Mouse (Mus musculus) G1E (cell line): ENCODE measurements at regions not wholly inside any gene's neighbourhood (a gene's known extent, or its start where the extent isn't known, plus 50 kb on each side); places are given as distances from the start of the nearest gene placed in this dataset.

ENCODE experiments used
- ATAC-seq: 2 replicates; pipeline ENCODE4 v1.8.0; 2016; ENCODE audit warnings: mild to moderate bottlenecking; ENCODE audit not compliant: insufficient number of reproducible peaks, poor library complexity, low FRiP score, severe bottlenecking; ENCODE audit errors: extremely low read depth
- DNase-seq: peaks from one replicate; pipeline ENCODE4 v3.0.0; 2012; ENCODE audit warnings: low spot score
- H3K27me3 ChIP-seq: 2 replicates; pipeline ENCODE4 v1.6.1; 2012; ENCODE audit warnings: mild to moderate bottlenecking, low read length, inconsistent platforms; ENCODE audit not compliant: insufficient read depth
- H3K36me3 ChIP-seq: replicated peaks from 2 replicates; pipeline ENCODE3; 2012; ENCODE audit warnings: mild to moderate bottlenecking, inconsistent platforms
- H3K4me1 ChIP-seq: 2 replicates; pipeline ENCODE4 v1.6.1; 2012; ENCODE audit warnings: low read depth, low read length, inconsistent platforms, mixed read lengths; ENCODE audit not compliant: insufficient read depth
- H3K4me3 ChIP-seq: 2 replicates; pipeline ENCODE4 v1.5.1; 2012; ENCODE audit warnings: low read depth, mild to moderate bottlenecking, inconsistent platforms, low read length, moderate library complexity, mixed read lengths
- H3K9me3 ChIP-seq: replicated peaks from 2 replicates; pipeline ENCODE4 v1.6.1; 2012; ENCODE audit warnings: inconsistent platforms
- CTCF ChIP-seq: IDR thresholded peaks from 2 replicates; pipeline ENCODE4 v1.5.1; 2012; ENCODE audit warnings: low read depth, low read length, inconsistent platforms, mixed read lengths
- GATA1 ChIP-seq: IDR thresholded peaks from 2 replicates; pipeline ENCODE4 v1.6.1; 2012; ENCODE audit warnings: borderline replicate concordance, low read length, inconsistent platforms, mixed read lengths
- GATA2 ChIP-seq: IDR thresholded peaks from 2 replicates; pipeline ENCODE4 v1.6.1; 2012; ENCODE audit warnings: low read depth, low read length, inconsistent platforms, borderline replicate concordance
- POLR2AphosphoS5 ChIP-seq: IDR thresholded peaks from 2 replicates; pipeline ENCODE4 v1.6.1; 2012; ENCODE audit warnings: low read depth, low read length, inconsistent platforms; ENCODE audit not compliant: insufficient replicate concordance
- TAL1 ChIP-seq: conservative IDR thresholded peaks from 2 replicates; pipeline ENCODE4 v1.6.1; 2012; ENCODE audit warnings: low read depth, low read length, inconsistent platforms, mixed read lengths

DNA sequence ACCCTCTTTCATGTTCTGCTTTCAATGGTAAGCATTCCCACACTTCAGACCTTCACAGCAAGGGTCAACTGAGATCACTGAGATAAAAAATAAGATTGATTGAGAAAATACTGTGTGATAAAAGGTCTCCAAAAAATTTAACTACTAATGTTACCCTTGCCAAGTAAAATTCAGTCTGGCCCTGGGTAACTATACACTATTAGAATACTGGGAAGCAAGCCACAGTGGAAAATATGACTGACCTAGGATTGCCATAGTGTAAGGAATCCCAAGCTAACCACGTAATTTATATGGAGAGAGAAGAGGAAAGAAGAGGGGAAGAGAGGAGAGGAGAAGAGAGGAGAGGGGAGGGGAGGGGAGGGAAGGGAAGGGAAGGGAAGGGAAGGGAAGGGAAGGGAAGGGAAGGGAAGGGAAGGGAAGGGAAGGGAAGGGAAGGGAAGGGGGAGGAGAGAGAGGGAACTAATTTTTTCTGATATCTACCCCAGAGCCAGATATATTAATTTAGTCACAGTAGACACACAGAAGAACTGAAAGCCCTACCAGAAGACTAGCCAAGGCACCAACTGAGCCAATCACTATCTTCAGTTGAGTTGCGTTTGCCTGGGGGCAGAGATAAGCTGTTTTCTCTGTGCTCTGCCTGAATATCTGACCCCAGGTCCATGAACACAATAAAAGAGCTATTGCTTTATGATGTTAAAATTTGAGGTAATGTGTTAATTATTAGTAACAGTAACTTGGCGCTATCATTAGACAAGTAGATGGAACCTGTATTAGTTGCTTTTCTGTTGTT is 97.3 kb upstream of the Ifne start:
- H3K27me3 ChIP-seq: no peaks in the 10 kb centered on the region
- TF ChIP-seq CTCF: no peak
- TF ChIP-seq POLR2AphosphoS5: no peak
- TF ChIP-seq TAL1: no peak
- TF ChIP-seq GATA2: no peak
- no peak for TF ChIP-seq GATA1
- no peak for DNase-seq
- no peak overlapping the region for H3K4me3 ChIP-seq
- no peaks in the 10 kb centered on the region for H3K4me1 ChIP-seq
- H3K36me3 ChIP-seq: no peaks in the 10 kb centered on the region
- ATAC-seq: no peak
- H3K9me3 ChIP-seq: peaks cover 12% of the 10 kb centered on the region; the same call in 1 of the 2 replicates

DNA sequence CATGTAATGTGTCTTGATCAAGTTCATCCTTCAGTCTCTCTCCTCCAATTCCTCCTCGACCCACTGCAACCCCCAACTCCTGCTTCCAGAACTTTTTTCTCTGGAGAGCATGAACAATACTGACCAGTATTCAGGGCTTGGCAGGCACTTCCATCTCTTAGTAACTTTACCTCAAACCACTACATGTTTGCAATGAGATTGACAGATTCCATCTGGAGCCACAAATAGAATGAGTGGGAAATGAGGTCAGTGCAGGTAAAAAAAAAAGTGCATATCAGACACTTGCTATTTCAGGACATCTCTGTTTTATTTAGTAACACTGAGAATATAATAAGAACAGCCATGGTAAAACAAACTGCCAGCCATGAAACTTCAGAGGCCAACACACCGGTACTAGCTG is 94.5 kb upstream of the Ifne start:
- Histone ChIP-seq H3K4me3 (no peak overlapping the region), H3K36me3 (no peaks in the 10 kb centered on the region), H3K9me3 (peaks cover 12% of the 10 kb centered on the region; the same call in 1 of the 2 replicates), H3K4me1 (no peaks in the 10 kb centered on the region), H3K27me3 (no peaks in the 10 kb centered on the region)
- DNase-seq (no peak), ATAC-seq (no peak)
- TF ChIP-seq POLR2AphosphoS5 (no peak), GATA1 (no peak), TAL1 (no peak), GATA2 (no peak), CTCF (no peak)

DNA sequence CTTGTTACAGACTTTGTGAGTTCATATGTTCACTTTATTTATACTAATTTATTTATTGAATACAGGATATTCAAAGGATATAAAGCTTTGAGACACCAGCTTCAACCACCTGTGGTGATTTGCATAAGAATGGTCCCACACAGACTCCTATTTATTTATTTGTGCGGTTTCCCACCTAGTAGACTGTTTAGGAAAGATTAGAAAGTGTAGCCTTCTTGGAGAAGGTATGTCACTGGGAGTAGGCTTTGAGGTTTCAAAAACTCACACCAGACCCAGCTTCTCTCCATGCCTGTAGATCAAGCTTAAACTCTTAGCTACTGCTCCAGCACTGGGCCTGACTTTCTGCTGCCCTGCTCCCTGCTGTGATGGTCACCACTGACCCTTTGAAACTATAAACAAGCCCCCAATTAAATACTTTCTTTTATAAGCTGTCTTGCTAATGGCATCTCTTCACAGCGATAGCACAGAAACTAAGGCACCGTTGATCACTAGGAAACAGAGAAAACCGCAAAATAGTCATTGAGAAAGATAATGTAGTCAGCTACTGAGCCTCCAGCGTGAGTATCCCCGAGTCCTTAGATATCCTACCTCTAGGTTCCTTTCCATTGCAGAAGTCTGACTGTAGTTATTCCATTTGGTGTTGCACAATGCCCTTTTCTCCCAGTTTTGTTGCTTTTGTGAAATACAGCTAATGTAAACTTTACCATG is 89.3 kb upstream of the Ifne start:
- TF ChIP-seq GATA2: no peak
- TF ChIP-seq TAL1: no peak
- no peak for TF ChIP-seq CTCF
- ATAC-seq (no peak), DNase-seq (no peak)
- no peaks in the 10 kb centered on the region for H3K36me3 ChIP-seq
- H3K9me3 ChIP-seq: peaks cover 6% of the 10 kb centered on the region
- no peaks in the 10 kb centered on the region for H3K4me1 ChIP-seq
- H3K4me3 ChIP-seq: no peak overlapping the region
- no peaks in the 10 kb centered on the region for H3K27me3 ChIP-seq

DNA sequence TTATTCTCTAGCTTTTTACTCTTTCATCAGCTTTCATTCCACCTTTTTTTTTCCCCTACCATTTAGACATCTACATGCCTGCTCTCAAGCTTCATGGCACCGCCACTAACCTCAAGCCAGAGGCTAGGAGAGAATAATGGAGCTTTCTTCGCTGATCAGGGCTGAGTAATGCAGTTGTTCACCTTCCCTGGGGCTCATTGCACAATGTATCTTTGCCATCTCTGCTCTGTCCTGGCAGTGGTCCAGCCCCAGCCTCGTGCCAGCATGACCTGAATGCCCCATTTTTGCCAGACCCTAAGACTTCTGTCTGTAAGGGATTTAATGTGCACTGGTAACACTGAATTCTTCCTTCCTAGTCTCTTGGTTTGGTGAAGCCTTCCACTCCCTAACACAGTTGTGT is 79.6 kb upstream of the Ifne start:
- no peak overlapping the region for H3K4me3 ChIP-seq
- TF ChIP-seq POLR2AphosphoS5: no peak
- TF ChIP-seq GATA2: no peak
- no peak for TF ChIP-seq CTCF
- TF ChIP-seq TAL1: no peak
- TF ChIP-seq GATA1: no peak
- no peaks in the 10 kb centered on the region for H3K27me3 ChIP-seq
- ATAC-seq (no peak), DNase-seq (no peak)
- H3K36me3 ChIP-seq: no peaks in the 10 kb centered on the region
- H3K9me3 ChIP-seq: peaks cover 8% of the 10 kb centered on the region
- H3K4me1 ChIP-seq: no peaks in the 10 kb centered on the region

DNA sequence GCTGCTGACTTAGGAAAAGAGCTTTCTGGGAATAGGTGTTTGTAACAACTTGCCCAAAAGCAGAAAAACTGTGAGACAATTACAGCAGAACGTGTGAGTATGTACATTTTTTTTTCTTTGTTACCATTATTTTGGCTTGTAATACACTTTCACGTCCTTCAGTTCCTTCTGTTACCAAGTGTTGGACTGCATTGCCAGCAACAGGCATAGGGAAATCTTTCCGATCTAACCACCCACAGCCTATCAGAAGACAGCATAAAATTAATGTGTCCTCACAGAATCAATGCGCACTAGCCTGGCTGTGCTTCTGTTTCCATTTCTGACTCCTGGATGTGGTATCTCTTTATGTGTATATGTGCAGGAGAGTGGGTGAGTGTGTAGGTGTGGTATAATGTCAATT is 76.6 kb upstream of the Ifne start:
- Histone ChIP-seq H3K4me1 (no peaks in the 10 kb centered on the region), H3K36me3 (no peaks in the 10 kb centered on the region), H3K9me3 (peaks cover 12% of the 10 kb centered on the region), H3K4me3 (no peak overlapping the region), H3K27me3 (no peaks in the 10 kb centered on the region)
- no peak for ATAC-seq
- TF ChIP-seq GATA1 (no peak), GATA2 (no peak), CTCF (no peak), POLR2AphosphoS5 (no peak), TAL1 (no peak)
- DNase-seq: no peak

DNA sequence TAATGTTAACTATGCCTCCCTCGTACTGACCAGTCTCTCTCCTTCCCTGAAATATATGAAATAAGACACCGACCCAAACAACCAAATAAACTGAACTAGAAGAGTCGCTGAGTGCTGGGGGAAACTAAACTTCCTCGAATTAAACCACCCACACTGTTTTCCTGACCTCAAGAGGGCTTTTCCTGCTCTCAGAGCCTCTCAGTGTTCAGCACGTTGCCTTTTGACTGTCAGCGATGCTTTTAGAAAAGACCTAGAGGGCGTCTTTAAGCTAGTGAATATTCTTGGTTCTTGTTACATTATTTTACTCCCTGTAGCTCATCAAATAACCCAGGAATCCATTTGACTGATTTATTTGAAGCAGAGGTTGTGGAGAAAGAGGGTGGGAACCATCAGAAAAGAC is 76.2 kb upstream of the Ifne start:
- no peak for DNase-seq
- no peak for ATAC-seq
- H3K9me3 ChIP-seq: peaks cover 12% of the 10 kb centered on the region
- H3K27me3 ChIP-seq: no peaks in the 10 kb centered on the region
- H3K36me3 ChIP-seq: no peaks in the 10 kb centered on the region
- H3K4me3 ChIP-seq: no peak overlapping the region
- no peak for TF ChIP-seq CTCF
- TF ChIP-seq GATA2: no peak
- no peak for TF ChIP-seq GATA1
- H3K4me1 ChIP-seq: no peaks in the 10 kb centered on the region
